Mouse (Mus musculus) forebrain, embryonic 15.5 days (tissue): ENCODE measurements around the gene Tfeb. TPM values are rescaled to one million over a fixed set of nuclear protein-coding genes. Genes with fewer than 3 reads are reported as not detected.

Experiments
- ATAC-seq: fragments of 200-750 bp; cut with Nextera tagmentation; replicated peaks from 2 replicates; pipeline ENCODE4 v1.8.0; 2017; ENCODE audit warnings: mild to moderate bottlenecking, moderate TSS enrichment, moderate library complexity
- H3K27ac ChIP-seq: fragments of 300-500 bp; sonication (generic); replicated peaks from 2 replicates; pipeline ENCODE4 v1.5.1; 2015; ENCODE audit warnings: mild to moderate bottlenecking, inconsistent platforms
- H3K27me3 ChIP-seq: fragments of 300-500 bp; sonication (generic); 2 replicates; pipeline ENCODE4 v1.6.1; 2015; ENCODE audit warnings: inconsistent platforms
- H3K36me3 ChIP-seq: fragments of 300-500 bp; sonication (generic); 2 replicates; pipeline ENCODE4 v1.6.1; 2015; ENCODE audit warnings: mild to moderate bottlenecking, inconsistent platforms
- H3K4me1 ChIP-seq: fragments of 300-500 bp; sonication (generic); 2 replicates; pipeline ENCODE4 v1.6.1; 2015; ENCODE audit warnings: inconsistent platforms
- H3K4me2 ChIP-seq: fragments of 300-500 bp; sonication (generic); replicated peaks from 2 replicates; pipeline ENCODE4 v1.6.1; 2015; ENCODE audit warnings: mild to moderate bottlenecking, inconsistent platforms
- H3K4me3 ChIP-seq: fragments of 300-500 bp; sonication (generic); 2 replicates; pipeline ENCODE4 v1.5.1; 2015; ENCODE audit warnings: mild to moderate bottlenecking, inconsistent platforms
- H3K9ac ChIP-seq: fragments of 300-500 bp; sonication (generic); replicated peaks from 2 replicates; pipeline ENCODE4 v1.6.1; 2015; ENCODE audit warnings: mild to moderate bottlenecking, inconsistent platforms
- H3K9me3 ChIP-seq: fragments of 300-500 bp; sonication (generic); 2 replicates; pipeline ENCODE4 v1.6.1; 2016; ENCODE audit warnings: inconsistent platforms
- WGBS: fragments of 180-500 bp; shearing (Covaris S2); methylation state at CpG from one replicate; pipeline ENCODE4 v1.1.7; 2015; ENCODE audit warnings: mixed read lengths; 5-methylcytosine and 5-hydroxymethylcytosine counted together
- polyA plus RNA-seq: library from polyadenylated mRNA; unstranded; fragments of >200 nt; fragmentation: Nextera tagmentation; extraction: Ambion mirVana; gene quantifications from 2 replicates; pipeline ENCODE4 v1.2.1, GENCODE M21; 2015

Tfeb gene
- polyA plus RNA-seq, 1 experiment from 2014 or later: 2.3 TPM

DNA sequence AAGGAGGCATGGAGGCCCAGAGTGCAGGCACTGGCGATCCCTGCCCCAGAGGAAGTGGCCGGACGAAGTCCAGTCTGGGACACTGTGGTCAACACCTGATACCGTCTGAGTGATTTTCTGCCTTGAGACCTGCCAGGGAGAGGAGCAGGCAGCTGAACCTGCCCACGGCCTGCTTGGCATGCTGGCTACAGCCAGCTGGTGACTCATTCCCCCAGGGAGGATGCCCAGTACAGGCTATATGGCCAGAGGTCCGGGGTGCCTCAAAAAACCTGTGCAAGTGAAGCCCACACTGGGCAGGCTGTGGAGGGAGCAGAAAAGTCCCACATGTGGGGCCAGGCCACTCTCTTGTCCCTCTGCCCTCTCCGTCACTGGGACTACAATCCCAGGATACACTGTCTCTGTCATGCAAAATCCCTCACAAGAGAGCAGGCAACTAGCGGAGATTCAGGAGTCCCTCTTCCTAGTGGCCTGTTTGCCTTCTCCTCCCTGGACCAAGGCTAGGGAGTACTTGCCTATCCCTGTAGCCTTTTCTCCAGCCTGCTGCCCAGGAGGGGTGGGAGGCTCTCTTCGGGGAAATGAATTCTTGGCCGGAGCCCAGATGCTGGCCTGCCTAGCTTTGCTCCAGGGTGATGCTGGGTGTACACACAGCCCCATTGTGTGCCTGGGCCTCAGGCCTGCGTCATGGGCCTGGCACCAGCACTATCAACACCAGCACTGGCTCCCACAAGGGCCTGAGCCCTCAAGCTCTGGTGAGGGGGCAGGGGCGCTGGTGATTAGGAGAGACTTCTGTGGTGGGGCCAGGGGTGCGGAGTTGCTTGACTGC is 25.9 kb downstream of the Tfeb start:
- no peaks in the 10 kb centered on the region for H3K9me3 ChIP-seq
- no peaks in the 10 kb centered on the region for H3K36me3 ChIP-seq
- H3K4me3 ChIP-seq: no peak overlapping the region
- peak; percentile 96 for ATAC-seq
- H3K4me1 ChIP-seq: peaks cover 13% of the 10 kb centered on the region
- 59% methylated on average over 13 of the region's 13 CpGs for WGBS
- H3K4me2 ChIP-seq: no peak overlapping the region
- peak overlapping the region; percentile 52 for H3K27ac ChIP-seq
- H3K27me3 ChIP-seq: no peaks in the 10 kb centered on the region
- H3K9ac ChIP-seq: no peak overlapping the region

DNA sequence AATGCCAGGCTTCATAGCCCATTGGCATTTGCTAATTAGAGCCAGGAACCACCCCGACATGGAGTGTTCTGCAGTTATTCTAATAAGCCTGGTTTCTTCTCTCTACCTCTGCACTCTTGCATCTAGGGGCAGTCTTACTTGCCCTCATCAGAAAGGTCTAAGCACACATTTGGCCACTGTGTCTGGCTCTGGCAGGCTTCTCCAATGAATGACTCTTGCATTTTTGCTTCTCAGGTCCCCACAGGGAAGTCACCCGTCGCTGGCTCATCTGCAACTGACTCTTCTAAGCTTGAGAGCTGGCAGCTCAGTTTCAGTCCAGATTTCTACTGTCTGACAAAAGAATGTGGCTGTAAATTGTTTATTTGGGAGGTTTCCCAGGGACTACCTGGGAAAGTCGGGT is 29.2 kb downstream of the Tfeb start:
- 81% methylated on average over 4 of the region's 4 CpGs for WGBS
- H3K9ac ChIP-seq: no peak overlapping the region
- ATAC-seq: no peak
- H3K36me3 ChIP-seq: no peaks in the 10 kb centered on the region
- no peaks in the 10 kb centered on the region for H3K9me3 ChIP-seq
- H3K27ac ChIP-seq: no peak overlapping the region
- peaks cover 13% of the 10 kb centered on the region for H3K4me1 ChIP-seq
- H3K4me2 ChIP-seq: no peak overlapping the region
- no peak overlapping the region for H3K4me3 ChIP-seq
- H3K27me3 ChIP-seq: no peaks in the 10 kb centered on the region

DNA sequence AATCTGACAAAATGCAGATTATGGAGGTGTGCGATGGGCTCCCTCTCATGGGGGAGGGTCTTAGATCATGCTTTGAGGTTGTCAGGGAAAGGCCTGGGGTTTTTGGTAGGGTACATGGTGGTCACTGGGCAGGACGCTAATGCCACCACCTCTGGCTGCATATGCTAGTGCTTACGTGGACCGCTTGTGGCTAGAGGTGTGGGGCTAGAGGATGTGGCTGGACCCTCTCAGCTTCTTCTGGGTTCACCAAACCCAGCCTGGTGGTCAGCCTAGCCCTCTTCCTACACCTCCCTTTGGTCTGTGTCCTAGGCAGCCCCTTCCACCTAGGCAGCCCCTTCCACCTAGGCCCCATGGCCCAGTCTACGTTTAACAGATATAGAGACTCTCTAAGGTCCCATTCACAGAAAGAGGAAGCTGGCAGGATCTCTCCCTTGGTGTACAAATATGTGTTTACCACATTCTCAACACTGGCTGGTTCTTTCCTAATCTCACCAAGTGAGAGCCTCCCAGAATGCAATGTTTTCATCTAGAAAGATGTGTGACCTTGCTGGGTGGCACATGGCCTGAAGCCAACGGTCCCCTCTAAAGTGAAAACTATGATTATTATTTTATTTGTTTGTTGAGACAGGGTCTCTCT is 29.7 kb downstream of the Tfeb start:
- 91% methylated on average over 6 of the region's 6 CpGs for WGBS
- no peaks in the 10 kb centered on the region for H3K9me3 ChIP-seq
- no peak overlapping the region for H3K9ac ChIP-seq
- H3K27ac ChIP-seq: no peak overlapping the region
- no peaks in the 10 kb centered on the region for H3K27me3 ChIP-seq
- peaks cover 13% of the 10 kb centered on the region for H3K4me1 ChIP-seq
- no peaks in the 10 kb centered on the region for H3K36me3 ChIP-seq
- H3K4me3 ChIP-seq: no peak overlapping the region
- ATAC-seq: no peak
- H3K4me2 ChIP-seq: no peak overlapping the region

DNA sequence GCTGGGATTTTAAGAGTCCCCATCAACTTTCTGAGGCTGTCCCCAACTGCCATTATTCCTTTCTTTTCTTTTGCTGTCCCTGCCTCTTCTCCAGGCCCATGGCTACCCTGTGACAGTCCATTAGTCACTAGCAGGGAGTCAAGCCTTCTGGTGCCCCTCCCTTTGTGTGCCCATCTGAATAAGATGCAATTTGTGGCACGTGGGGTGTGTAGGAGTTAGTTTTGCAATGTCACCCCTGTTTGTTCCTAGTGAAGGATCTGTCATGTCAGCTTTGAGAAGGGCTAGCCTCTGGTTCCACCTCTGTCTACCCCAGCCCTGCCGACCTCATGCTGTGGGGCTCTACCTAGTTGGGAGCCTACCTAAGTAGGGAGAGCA is 30.2 kb downstream of the Tfeb start:
- H3K27ac ChIP-seq: no peak overlapping the region
- H3K27me3 ChIP-seq: no peaks in the 10 kb centered on the region
- H3K9me3 ChIP-seq: no peaks in the 10 kb centered on the region
- H3K4me2 ChIP-seq: no peak overlapping the region
- 72% methylated on average over 2 of the region's 2 CpGs for WGBS
- H3K4me3 ChIP-seq: no peak overlapping the region
- peaks cover 13% of the 10 kb centered on the region for H3K4me1 ChIP-seq
- no peak for ATAC-seq
- no peaks in the 10 kb centered on the region for H3K36me3 ChIP-seq
- no peak overlapping the region for H3K9ac ChIP-seq

DNA sequence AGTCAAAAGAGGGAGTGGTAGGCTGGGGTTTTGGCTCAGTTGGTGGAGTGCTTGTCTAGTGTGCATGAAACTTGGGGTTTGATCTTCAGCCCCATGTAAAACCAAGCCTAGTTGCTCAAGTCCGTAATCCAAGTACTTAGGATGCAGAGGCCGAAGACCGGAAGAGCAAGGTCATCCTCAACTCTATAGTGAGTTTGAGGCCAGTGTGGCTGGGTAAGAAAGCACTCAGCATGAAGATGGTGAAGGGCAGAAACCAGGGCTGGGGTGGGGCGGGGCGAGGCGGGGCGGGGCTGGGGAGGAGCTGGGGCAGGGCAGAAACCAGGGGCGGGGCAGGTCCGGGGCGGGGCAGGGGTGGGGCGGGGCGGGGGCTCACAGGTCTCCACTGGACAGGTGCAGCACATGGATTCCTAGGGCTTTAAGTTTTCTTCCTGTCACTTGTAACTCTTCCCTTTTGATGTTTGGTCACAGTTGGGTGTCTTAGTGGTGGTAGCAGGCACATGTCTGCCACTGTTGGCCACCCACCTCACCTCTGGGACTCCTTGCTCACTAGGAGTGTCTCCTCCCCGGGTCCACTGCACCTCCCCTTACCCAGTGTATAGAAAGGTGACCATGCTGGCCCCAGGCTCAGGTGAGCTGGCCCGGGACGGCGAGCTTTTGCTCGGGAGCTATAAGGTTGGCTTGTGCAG is 30.8 kb downstream of the Tfeb start:
- 43% methylated on average over 17 of the region's 17 CpGs for WGBS
- Histone ChIP-seq H3K4me2 (no peak overlapping the region), H3K27me3 (no peaks in the 10 kb centered on the region), H3K4me3 (no peak overlapping the region), H3K9ac (no peak overlapping the region), H3K4me1 (peaks cover 10% of the 10 kb centered on the region), H3K9me3 (no peaks in the 10 kb centered on the region), H3K36me3 (no peaks in the 10 kb centered on the region), H3K27ac (no peak overlapping the region)
- ATAC-seq: no peak

DNA sequence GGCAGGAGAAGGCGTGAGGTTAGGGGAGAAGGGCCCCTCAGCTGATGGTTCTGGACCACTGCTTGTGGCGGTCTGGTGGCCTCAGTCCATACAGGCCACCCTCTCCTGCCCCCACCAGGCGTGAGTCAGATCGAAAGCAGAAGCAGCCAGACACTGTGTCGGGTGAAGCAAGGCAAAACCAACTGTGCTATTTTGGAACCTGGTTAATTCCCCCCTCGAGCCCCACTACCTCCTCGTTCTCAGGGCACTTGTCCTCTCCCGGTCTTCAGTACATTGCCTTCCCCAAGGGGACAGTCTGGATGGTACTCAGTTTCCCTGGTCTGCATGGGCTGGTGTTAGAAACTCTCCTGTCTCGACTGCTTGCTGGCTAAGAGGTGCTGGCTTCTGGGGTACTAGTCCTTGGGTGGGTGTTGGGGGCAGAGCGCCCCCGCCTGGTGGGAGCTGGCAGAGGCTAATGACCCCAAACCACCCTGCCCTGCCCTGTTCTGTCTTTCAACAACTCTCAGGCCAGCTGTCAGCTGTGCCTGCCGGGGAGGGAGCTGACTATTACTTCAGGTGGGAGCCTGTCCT is 32.0 kb downstream of the Tfeb start:
- H3K9ac ChIP-seq: no peak overlapping the region
- no peak overlapping the region for H3K4me2 ChIP-seq
- H3K9me3 ChIP-seq: no peaks in the 10 kb centered on the region
- H3K36me3 ChIP-seq: no peaks in the 10 kb centered on the region
- WGBS: 56% methylated on average over 12 of the region's 12 CpGs
- H3K27me3 ChIP-seq: no peaks in the 10 kb centered on the region
- H3K27ac ChIP-seq: no peak overlapping the region
- no peaks in the 10 kb centered on the region for H3K4me1 ChIP-seq
- no peak for ATAC-seq
- no peak overlapping the region for H3K4me3 ChIP-seq

DNA sequence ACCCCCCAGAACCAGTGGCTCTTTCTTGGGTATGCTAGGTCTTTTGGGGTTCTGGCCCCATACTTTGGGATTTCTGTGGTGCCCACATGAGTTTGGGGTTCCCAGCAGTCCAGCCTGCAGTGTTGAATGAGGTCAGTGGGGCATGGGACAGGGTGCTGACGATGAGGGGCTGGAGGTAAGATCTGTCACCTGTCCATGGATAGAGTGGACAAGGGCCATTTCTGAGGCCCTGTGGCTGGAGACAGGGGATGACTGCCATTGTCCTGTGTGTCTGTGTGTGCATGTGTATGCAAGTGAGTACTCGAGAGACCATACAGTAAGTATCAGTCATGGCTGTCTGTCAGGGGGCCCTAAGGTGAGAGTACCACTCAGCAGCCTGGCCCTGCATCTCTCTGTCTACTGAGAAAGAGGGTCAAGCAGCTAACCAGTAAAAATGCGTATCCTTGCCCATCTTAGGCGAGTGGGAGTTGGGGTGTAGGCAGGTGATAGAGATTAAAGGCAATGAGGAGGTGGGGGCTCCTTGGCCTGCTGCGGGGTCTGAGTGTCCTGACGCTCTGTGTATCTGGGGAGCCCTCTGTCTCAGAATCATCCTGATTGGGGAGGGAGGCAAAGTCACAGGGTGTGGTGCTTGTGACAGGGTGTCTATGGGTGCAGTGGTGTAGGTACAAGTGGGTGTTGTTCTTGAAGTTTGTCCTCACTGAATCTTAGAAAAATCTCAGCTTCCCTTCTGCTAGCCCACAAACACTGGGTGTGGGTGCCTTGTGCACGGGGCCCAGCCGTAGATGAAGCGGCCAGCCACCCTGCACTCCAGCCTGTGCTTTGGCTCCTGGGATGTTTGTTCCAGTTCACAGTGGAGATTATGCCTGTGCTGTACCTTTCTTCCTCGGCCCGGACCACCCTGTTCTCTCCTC is 32.8 kb downstream of the Tfeb start:
- Histone ChIP-seq H3K27ac (no peak overlapping the region), H3K4me1 (no peaks in the 10 kb centered on the region), H3K27me3 (no peaks in the 10 kb centered on the region), H3K4me2 (no peak overlapping the region), H3K4me3 (no peak overlapping the region), H3K9ac (no peak overlapping the region), H3K9me3 (no peaks in the 10 kb centered on the region), H3K36me3 (no peaks in the 10 kb centered on the region)
- ATAC-seq: no peak
- 87% methylated on average over 11 of the region's 11 CpGs for WGBS

DNA sequence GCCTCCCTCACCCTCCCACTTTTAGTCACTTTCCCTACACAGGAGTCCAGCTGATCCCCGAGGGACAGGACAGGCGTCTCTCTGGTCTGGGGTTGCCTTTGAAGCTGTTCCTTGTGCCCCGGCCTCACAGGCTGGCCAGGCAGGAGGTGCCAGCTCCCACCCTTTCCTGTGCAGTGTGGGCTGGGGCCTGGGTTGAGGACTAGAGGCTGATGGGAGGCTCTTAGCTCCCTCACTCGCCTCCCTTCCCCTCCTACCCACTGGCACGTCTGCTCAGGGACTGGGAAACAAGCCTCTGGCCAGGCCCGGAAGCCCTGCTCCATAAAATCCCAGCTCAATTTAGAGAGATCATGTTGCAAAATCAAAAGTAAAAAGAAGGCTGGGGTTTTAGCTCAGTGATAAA is 36.8 kb downstream of the Tfeb start:
- H3K9ac ChIP-seq: no peak overlapping the region
- ATAC-seq: no peak
- 78% methylated on average over 6 of the region's 6 CpGs for WGBS

DNA sequence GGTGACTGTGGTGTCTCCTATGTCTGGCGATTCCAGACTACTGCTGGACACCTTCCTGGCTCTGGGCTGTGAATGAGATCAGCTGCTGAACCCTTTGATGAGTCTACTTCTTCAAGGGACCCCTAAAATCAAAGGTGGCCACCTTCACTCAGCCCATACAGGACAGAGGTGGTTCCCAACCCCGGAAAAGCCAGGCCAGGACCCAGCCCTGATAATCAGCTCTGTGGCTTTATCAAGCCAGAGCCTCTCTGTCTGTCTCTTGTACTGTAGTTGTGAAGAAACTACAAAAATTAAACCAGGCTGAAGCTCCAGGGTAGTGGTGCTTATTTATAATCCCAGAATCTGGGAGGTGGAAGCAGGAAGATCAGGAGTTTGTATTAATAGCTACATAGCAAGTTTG is 40.3 kb downstream of the Tfeb start:
- H3K27me3 ChIP-seq: no peaks in the 10 kb centered on the region
- no peak overlapping the region for H3K27ac ChIP-seq
- WGBS: 78% methylated on average over 2 of the region's 2 CpGs
- no peaks in the 10 kb centered on the region for H3K36me3 ChIP-seq
- no peak overlapping the region for H3K4me2 ChIP-seq
- ATAC-seq: no peak
- no peaks in the 10 kb centered on the region for H3K9me3 ChIP-seq
- no peak overlapping the region for H3K9ac ChIP-seq
- no peaks in the 10 kb centered on the region for H3K4me1 ChIP-seq
- H3K4me3 ChIP-seq: no peak overlapping the region

More for the DNA sequence above, 36.8 kb downstream of the Tfeb start:
- H3K27ac ChIP-seq: no peak overlapping the region
- no peak overlapping the region for H3K4me3 ChIP-seq
- no peaks in the 10 kb centered on the region for H3K4me1 ChIP-seq
- H3K27me3 ChIP-seq: no peaks in the 10 kb centered on the region
- H3K36me3 ChIP-seq: no peaks in the 10 kb centered on the region
- H3K9me3 ChIP-seq: no peaks in the 10 kb centered on the region
- no peak overlapping the region for H3K4me2 ChIP-seq

DNA sequence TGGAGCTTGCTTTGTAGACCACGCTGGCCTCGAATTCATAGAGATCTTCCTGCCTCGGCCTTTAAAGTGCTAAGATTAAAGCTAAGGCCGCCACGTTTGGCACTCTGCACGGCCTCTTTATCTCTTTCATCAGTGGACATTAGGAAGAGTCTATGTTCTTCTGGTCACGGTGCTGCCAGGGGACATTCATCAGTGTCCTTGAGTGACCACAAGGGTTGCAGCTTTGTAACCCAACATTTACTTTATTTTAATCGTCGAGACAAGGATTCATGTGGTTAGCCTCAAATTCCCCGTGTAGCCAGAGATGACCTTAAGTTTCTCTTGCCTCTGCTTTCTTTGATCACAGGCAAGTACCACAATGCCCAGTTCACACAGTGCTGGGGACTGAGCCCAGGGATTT is 43.6 kb downstream of the Tfeb start:
- H3K9me3 ChIP-seq: no peaks in the 10 kb centered on the region
- H3K4me1 ChIP-seq: no peaks in the 10 kb centered on the region
- H3K9ac ChIP-seq: no peak overlapping the region
- 84% methylated on average over 10 of the region's 10 CpGs for WGBS
- H3K36me3 ChIP-seq: no peaks in the 10 kb centered on the region
- no peak overlapping the region for H3K4me3 ChIP-seq
- H3K27ac ChIP-seq: no peak overlapping the region
- no peaks in the 10 kb centered on the region for H3K27me3 ChIP-seq
- no peak for ATAC-seq
- no peak overlapping the region for H3K4me2 ChIP-seq

DNA sequence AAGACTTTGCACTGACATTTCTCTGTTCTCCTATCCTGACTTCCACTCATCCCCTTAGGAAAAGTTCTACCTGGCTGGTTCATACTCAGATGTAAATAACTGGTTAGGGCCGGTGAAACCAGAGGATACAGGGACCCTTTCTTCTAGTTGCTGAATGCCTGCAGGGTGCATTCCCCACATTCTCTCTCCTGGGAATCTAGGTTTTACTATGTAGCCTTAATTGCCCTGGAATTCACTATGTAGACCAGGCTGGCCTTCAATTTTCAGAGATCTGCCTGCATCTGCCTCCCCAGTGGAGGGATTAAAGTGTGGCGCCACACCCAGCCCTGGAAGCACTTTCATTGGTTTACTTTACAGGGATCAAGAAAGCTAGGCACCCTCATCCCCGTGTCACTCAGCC is 45.7 kb downstream of the Tfeb start:
- no peaks in the 10 kb centered on the region for H3K9me3 ChIP-seq
- no peak overlapping the region for H3K27ac ChIP-seq
- H3K36me3 ChIP-seq: no peaks in the 10 kb centered on the region
- H3K9ac ChIP-seq: no peak overlapping the region
- WGBS: 81% methylated on average over 3 of the region's 3 CpGs
- H3K4me1 ChIP-seq: no peaks in the 10 kb centered on the region
- no peak for ATAC-seq
- no peak overlapping the region for H3K4me3 ChIP-seq
- H3K27me3 ChIP-seq: no peaks in the 10 kb centered on the region
- H3K4me2 ChIP-seq: no peak overlapping the region
